Mouse (Mus musculus): ENCODE measurements around the gene Jak2. TPM values are rescaled to one million over a fixed set of nuclear protein-coding genes. Genes with fewer than 3 reads are reported as not detected.

Gene Jak2
- total RNA-seq, 2 experiments from 2014 or later, result 27.0 to 28.5 TPM

GRCm38 (mm10) chr19:29252831-29253545 lies 1.4 kb downstream of the Jak2 start:
- DNase-seq (ENCODE audit: low spot score in 2 of 2), result no peak

DNA sequence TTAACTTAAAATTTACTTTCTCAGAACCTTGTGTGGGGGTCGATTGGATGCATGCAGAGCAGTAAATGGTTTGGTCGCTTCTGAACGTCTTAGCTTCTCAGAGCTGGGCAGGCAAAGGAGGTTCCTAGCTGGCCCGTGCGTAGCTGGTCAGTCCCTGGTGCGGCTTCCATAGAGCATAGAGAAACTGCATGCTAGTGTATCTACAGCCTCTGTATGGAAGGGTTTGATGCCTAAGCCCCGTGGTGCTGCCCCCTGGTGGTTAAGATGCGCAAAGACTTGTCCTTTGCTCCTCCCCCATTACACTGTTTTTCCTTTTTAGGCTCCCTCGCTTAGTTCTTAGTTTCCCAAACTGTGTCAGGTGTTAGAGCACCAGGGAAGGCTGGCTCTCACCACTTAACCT lies 2.1 kb downstream of the Jak2 start:
- DNase-seq (ENCODE audit: low spot score in 2 of 2), result peak; percentile 80 to 85

DNA sequence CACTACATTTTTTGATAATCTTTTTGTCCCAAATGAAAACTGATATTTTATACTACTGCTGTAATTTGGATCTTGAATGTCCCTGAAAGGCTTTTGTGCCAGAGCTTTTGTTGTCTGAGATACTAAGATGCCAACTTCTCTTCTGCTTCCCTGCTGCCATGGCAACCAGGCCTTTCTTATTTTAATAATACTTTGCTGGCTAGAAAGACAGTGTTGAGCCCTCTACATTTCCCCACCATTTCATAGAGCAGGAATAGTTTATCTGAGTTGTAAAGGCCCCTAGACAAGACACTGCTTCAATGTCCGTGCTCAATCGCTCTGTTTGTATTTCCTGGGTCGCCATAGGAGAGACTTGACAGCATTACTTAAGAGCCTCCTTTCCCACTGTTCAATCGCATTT lies 3.0 kb downstream of the Jak2 start:
- DNase-seq (ENCODE audit: low spot score in 2 of 2), result peak in 1 of 2 experiments; percentile 44

DNA sequence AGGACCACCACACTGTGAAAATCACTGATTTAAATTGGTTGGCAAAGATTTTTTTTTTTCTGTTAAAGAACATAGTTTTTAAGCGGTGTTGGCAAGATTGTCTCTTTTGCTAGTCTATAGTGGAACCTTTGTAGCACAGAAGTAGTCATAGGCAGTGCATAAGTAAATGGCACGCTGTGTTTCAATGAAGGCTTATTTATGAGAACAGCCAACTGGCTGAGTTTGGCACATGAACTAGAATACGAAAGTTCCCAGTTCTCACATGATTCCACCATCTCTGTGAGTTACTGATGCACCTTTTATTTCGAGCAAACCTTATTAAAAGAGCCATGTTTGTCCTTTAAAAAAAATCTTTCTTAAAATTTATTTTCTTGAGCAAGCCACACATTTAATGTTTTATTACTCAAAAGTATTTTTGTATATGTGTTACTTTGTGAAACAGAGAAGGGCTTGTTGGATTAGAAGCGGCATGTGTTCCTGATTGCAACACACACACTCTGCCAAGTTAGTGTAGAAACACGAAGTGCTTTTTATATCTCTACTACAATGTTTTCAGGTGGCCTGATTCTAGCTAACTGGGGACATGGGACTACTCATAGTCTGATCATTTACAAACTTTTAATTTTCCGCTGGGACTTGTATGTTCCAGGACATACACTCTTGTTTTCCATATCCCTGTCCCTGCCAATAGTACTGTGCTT lies 3.8 kb downstream of the Jak2 start:
- DNase-seq (ENCODE audit: low spot score in 2 of 2), result peak in 1 of 2 experiments; percentile 63

DNA sequence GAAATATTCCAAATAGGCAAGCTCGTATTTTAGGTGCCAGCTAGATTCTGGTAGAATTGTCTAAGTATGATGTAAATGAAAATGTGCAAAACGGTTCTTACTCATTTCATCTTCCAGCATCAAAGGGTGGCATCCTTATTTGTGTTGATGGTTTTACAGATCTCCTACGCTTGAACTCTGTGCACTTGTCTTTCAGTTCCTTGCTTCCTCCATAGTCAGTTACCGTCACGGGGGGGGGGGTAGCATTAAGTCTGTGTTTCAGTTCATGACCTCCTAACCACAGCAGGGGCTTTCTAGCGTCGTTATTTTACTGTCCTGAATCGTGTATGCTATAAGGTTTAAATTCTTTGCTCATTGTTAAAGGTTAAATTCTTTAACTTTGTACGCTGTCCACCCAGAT lies 10.0 kb downstream of the Jak2 start:
- no peak for DNase-seq (ENCODE audit: low spot score in 2 of 2)

GRCm38 (mm10) chr19:29263492-29263891 lies 11.9 kb downstream of the Jak2 start:
- DNase-seq (ENCODE audit: low spot score in 2 of 2), result no peak

DNA sequence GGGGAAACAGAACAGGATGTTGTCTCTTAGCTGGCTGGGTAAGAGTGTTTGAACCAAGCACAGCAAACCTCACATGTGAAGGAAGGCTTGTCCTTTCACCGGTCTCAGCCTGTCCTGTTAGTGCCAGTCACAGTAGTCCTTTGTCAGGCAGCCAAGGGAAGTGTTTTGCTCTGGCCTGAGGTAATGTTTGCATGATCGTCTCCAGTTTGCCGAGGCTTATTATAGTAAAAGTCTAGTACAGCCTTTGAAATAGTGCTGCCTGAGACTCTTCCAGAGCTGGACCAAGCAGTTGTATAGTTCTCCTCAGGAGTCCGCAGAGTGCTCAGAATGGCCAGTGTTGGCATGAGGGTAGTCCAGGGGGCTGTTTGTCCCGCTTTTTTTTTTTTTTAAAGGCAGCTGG lies 13.9 kb downstream of the Jak2 start:
- peak; percentile 31 to 69 for DNase-seq (ENCODE audit: low spot score in 2 of 2)

DNA sequence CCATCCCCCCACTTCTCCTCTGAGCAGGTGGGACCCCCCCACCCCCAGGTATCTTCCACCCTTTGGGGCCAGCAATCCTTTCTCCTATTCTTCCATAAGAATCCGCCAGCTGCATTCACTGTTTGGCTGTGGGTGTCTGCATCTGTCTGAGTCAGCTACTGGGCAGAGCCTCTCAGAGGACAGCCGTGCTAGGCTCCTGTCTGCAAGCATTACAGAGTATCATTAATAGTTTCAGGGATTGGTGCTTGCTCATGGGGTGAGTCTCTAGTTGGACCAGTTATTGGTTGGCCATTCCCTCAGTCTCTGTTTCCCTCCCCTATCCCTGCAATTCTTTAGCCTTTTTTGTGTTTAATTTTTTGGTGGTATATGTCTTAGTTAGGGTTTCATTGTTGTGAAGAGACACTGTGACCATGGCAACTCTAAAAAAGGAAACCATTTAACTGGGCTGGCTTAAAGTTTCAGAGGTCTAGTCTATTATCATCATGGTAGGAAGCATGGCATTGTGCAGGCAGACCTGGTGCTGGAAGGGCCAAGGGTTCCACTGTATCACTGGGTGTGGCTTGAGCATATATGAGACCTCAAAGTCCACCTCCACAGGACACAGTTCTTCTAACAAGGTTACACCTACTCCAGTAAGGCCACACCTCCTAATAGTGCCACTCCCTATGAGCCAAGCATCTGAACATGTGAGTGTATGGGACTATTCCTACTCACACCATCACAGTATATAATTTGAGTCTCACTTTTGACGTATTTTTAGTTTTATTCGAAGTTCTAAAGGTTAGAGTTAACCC lies 15.6 kb downstream of the Jak2 start:
- DNase-seq (ENCODE audit: low spot score in 2 of 2), result no peak

- no peak for DNase-seq (ENCODE audit: low spot score in 2 of 2)
Measured at GRCm38 (mm10) chr19:29268788-29269321, 17.2 kb downstream of the Jak2 start.

- no peak for DNase-seq (ENCODE audit: low spot score in 2 of 2)
Measured at GRCm38 (mm10) chr19:29270226-29270625, 18.6 kb downstream of the Jak2 start.

- DNase-seq (ENCODE audit: low spot score in 2 of 2), result no peak
Measured at GRCm38 (mm10) chr19:29271147-29271578, 19.5 kb downstream of the Jak2 start.

GRCm38 (mm10) chr19:29272011-29272809 lies 20.6 kb downstream of the Jak2 start:
- DNase-seq (ENCODE audit: low spot score in 2 of 2), result no peak

GRCm38 (mm10) chr19:29276414-29276813 lies 24.8 kb downstream of the Jak2 start:
- DNase-seq (ENCODE audit: low spot score in 2 of 2), result no peak

- DNase-seq (ENCODE audit: low spot score in 2 of 2), result no peak
Measured at GRCm38 (mm10) chr19:29278944-29279587, 27.4 kb downstream of the Jak2 start.

GRCm38 (mm10) chr19:29285451-29285869 lies 33.8 kb downstream of the Jak2 start:
- no peak for DNase-seq (ENCODE audit: low spot score in 2 of 2)

- no peak for DNase-seq (ENCODE audit: low spot score in 2 of 2)
Measured at GRCm38 (mm10) chr19:29287863-29288262, 36.2 kb downstream of the Jak2 start.

GRCm38 (mm10) chr19:29291532-29291931 lies 39.9 kb downstream of the Jak2 start:
- DNase-seq (ENCODE audit: low spot score in 2 of 2), result no peak

GRCm38 (mm10) chr19:29292546-29292945 lies 40.9 kb downstream of the Jak2 start:
- no peak for DNase-seq (ENCODE audit: low spot score in 2 of 2)

GRCm38 (mm10) chr19:29294756-29295155 lies 43.1 kb downstream of the Jak2 start:
- no peak for DNase-seq (ENCODE audit: low spot score in 2 of 2)

GRCm38 (mm10) chr19:29296166-29296565 lies 44.5 kb downstream of the Jak2 start:
- no peak for DNase-seq (ENCODE audit: low spot score in 2 of 2)

Measured in layer of hippocampus, postnatal 14 days (tissue).